Mouse (Mus musculus): ENCODE results near the gene Stx2. TPM values are rescaled to one million over a fixed set of nuclear protein-coding genes. Genes with fewer than 3 reads are reported as not detected.

Gene Stx2
- polyA plus RNA-seq, 1 experiment from 2014 or later = 25.7 TPM

- H3K9ac ChIP-seq = peak overlapping the region; percentile 74
- WGBS = 54% methylated on average over 14 of the region's 14 CpGs
- 0 out of 2 replicates have a peak, but pooled peaks have one; percentile 15 for ATAC-seq (ENCODE audit: low FRiP score)
- peaks cover 34% of the 10 kb centered on the region for H3K4me1 ChIP-seq
- H3K27ac ChIP-seq = 0 out of 2 replicates have a peak overlapping the region, but pooled peaks have one; percentile 70
- H3K27me3 ChIP-seq = no peaks in the 10 kb centered on the region; the same call in 1 of the 2 replicates
- H3K9me3 ChIP-seq = no peaks in the 10 kb centered on the region
- H3K4me2 ChIP-seq = peak overlapping the region; percentile 80
- H3K36me3 ChIP-seq (replicated peaks) = peaks cover 12% of the 10 kb centered on the region; the same call in 1 of the 2 replicates
- H3K4me3 ChIP-seq (replicated peaks) = peak overlapping the region; percentile 72
Observed at GRCm38 (mm10) chr5:129007105-129007957, 1.0 kb downstream of the Stx2 start.

- Histone ChIP-seq H3K27me3 (no peaks in the 10 kb centered on the region; the same call in 1 of the 2 replicates), H3K27ac (no peak overlapping the region), H3K9ac (no peak overlapping the region), H3K9me3 (no peaks in the 10 kb centered on the region), H3K4me3 (replicated peaks) (no peak overlapping the region), H3K36me3 (replicated peaks) (peaks cover 14% of the 10 kb centered on the region; the same call in 1 of the 2 replicates), H3K4me2 (peak overlapping the region; percentile 80; the same call in 1 of the 2 replicates), H3K4me1 (peaks cover 38% of the 10 kb centered on the region)
- WGBS = 81% methylated on average over 18 of the region's 18 CpGs
- ATAC-seq (ENCODE audit: low FRiP score) = no peak
Observed at GRCm38 (mm10) chr5:129006031-129006788, 2.2 kb downstream of the Stx2 start.

- H3K4me1 ChIP-seq = peaks cover 38% of the 10 kb centered on the region
- peaks cover 14% of the 10 kb centered on the region; the same call in 1 of the 2 replicates for H3K36me3 ChIP-seq (replicated peaks)
- H3K27me3 ChIP-seq = no peaks in the 10 kb centered on the region; the same call in 1 of the 2 replicates
- H3K9me3 ChIP-seq = no peaks in the 10 kb centered on the region
- H3K9ac ChIP-seq = no peak overlapping the region
- WGBS = 83% methylated on average over 3 of the region's 3 CpGs
- H3K27ac ChIP-seq = no peak overlapping the region
- ATAC-seq (ENCODE audit: low FRiP score) = no peak
- H3K4me3 ChIP-seq (replicated peaks) = no peak overlapping the region
- no peak overlapping the region for H3K4me2 ChIP-seq
Observed at GRCm38 (mm10) chr5:129005416-129005815, 3.0 kb downstream of the Stx2 start.

- H3K4me2 ChIP-seq = no peak overlapping the region
- no peak overlapping the region for H3K4me3 ChIP-seq (replicated peaks)
- no peaks in the 10 kb centered on the region; the same call in 1 of the 2 replicates for H3K27me3 ChIP-seq
- no peak overlapping the region for H3K9ac ChIP-seq
- H3K36me3 ChIP-seq (replicated peaks) = peaks cover 14% of the 10 kb centered on the region; the same call in 1 of the 2 replicates
- WGBS = 67% methylated on average over 14 of the region's 14 CpGs
- no peak overlapping the region for H3K27ac ChIP-seq
- ATAC-seq (ENCODE audit: low FRiP score) = no peak
- peaks cover 27% of the 10 kb centered on the region for H3K4me1 ChIP-seq
- no peaks in the 10 kb centered on the region for H3K9me3 ChIP-seq
Observed at GRCm38 (mm10) chr5:129002571-129003011, 5.8 kb downstream of the Stx2 start.

GRCm38 (mm10) chr5:129000706-129001468 lies 7.5 kb downstream of the Stx2 start:
- Histone ChIP-seq H3K27me3 (no peaks in the 10 kb centered on the region; the same call in 1 of the 2 replicates), H3K4me2 (no peak overlapping the region), H3K27ac (no peak overlapping the region), H3K9me3 (no peaks in the 10 kb centered on the region), H3K9ac (no peak overlapping the region), H3K4me1 (peaks cover 13% of the 10 kb centered on the region; the same call in 1 of the 2 replicates), H3K36me3 (replicated peaks) (peaks cover 21% of the 10 kb centered on the region), H3K4me3 (replicated peaks) (no peak overlapping the region)
- no peak for ATAC-seq (ENCODE audit: low FRiP score)
- WGBS = 37% methylated on average over 8 of the region's 8 CpGs

GRCm38 (mm10) chr5:128987141-128987954 lies 21.0 kb downstream of the Stx2 start:
- 72% methylated on average over 19 of the region's 19 CpGs for WGBS
- H3K27me3 ChIP-seq = no peaks in the 10 kb centered on the region
- no peak overlapping the region for H3K9ac ChIP-seq
- H3K4me3 ChIP-seq (replicated peaks) = no peak overlapping the region
- no peaks in the 10 kb centered on the region; the same call in 1 of the 2 replicates for H3K4me1 ChIP-seq
- ATAC-seq (ENCODE audit: low FRiP score) = peak; percentile 36; the same call in 1 of the 2 replicates
- 0 out of 2 replicates have a peak overlapping the region, but pooled peaks have one; percentile 25 for H3K27ac ChIP-seq
- H3K4me2 ChIP-seq = no peak overlapping the region
- H3K36me3 ChIP-seq (replicated peaks) = peaks cover 34% of the 10 kb centered on the region
- no peaks in the 10 kb centered on the region for H3K9me3 ChIP-seq

GRCm38 (mm10) chr5:128985946-128986345 lies 22.4 kb downstream of the Stx2 start:
- Histone ChIP-seq H3K27ac (no peak overlapping the region), H3K4me1 (no peaks in the 10 kb centered on the region; the same call in 1 of the 2 replicates), H3K9me3 (no peaks in the 10 kb centered on the region), H3K36me3 (replicated peaks) (peaks cover 20% of the 10 kb centered on the region), H3K27me3 (no peaks in the 10 kb centered on the region; the same call in 1 of the 2 replicates), H3K4me2 (no peak overlapping the region), H3K9ac (no peak overlapping the region), H3K4me3 (replicated peaks) (no peak overlapping the region)
- WGBS = 86% methylated on average over 13 of the region's 13 CpGs
- no peak for ATAC-seq (ENCODE audit: low FRiP score)

GRCm38 (mm10) chr5:128984536-128984935 lies 23.8 kb downstream of the Stx2 start:
- WGBS = 87% methylated on average over 6 of the region's 6 CpGs
- no peak overlapping the region for H3K4me2 ChIP-seq
- no peak overlapping the region for H3K9ac ChIP-seq
- H3K27me3 ChIP-seq = no peaks in the 10 kb centered on the region; the same call in 1 of the 2 replicates
- H3K4me3 ChIP-seq (replicated peaks) = no peak overlapping the region
- no peak overlapping the region for H3K27ac ChIP-seq
- no peak for ATAC-seq (ENCODE audit: low FRiP score)
- no peaks in the 10 kb centered on the region; the same call in 1 of the 2 replicates for H3K4me1 ChIP-seq
- no peaks in the 10 kb centered on the region for H3K9me3 ChIP-seq
- peaks cover 14% of the 10 kb centered on the region for H3K36me3 ChIP-seq (replicated peaks)

GRCm38 (mm10) chr5:128981607-128982006 lies 26.8 kb downstream of the Stx2 start:
- Histone ChIP-seq H3K36me3 (replicated peaks) (peaks cover 9% of the 10 kb centered on the region), H3K9ac (no peak overlapping the region), H3K4me2 (no peak overlapping the region), H3K27me3 (no peaks in the 10 kb centered on the region; the same call in 1 of the 2 replicates), H3K27ac (no peak overlapping the region), H3K9me3 (no peaks in the 10 kb centered on the region), H3K4me1 (no peaks in the 10 kb centered on the region), H3K4me3 (replicated peaks) (no peak overlapping the region)
- whole genome bisulfite sequencing = 31% methylated on average over 12 of the region's 12 CpGs
- peak; percentile 33; the same call in 1 of the 2 replicates for ATAC-seq (ENCODE audit: low FRiP score)

GRCm38 (mm10) chr5:128980857-128981256 lies 27.5 kb downstream of the Stx2 start:
- no peak for ATAC-seq (ENCODE audit: low FRiP score)
- H3K9me3 ChIP-seq = no peaks in the 10 kb centered on the region
- no peak overlapping the region for H3K27ac ChIP-seq
- peaks cover 4% of the 10 kb centered on the region; the same call in 1 of the 2 replicates for H3K4me1 ChIP-seq
- H3K27me3 ChIP-seq = no peaks in the 10 kb centered on the region; the same call in 1 of the 2 replicates
- no peak overlapping the region for H3K9ac ChIP-seq
- H3K4me3 ChIP-seq (replicated peaks) = no peak overlapping the region
- WGBS = 72% methylated on average over 7 of the region's 7 CpGs
- no peak overlapping the region for H3K4me2 ChIP-seq
- peaks cover 9% of the 10 kb centered on the region; the same call in 1 of the 2 replicates for H3K36me3 ChIP-seq (replicated peaks)

GRCm38 (mm10) chr5:128978957-128979356 lies 29.4 kb downstream of the Stx2 start:
- no peak overlapping the region for H3K4me3 ChIP-seq (replicated peaks)
- H3K27ac ChIP-seq = no peak overlapping the region
- H3K27me3 ChIP-seq = no peaks in the 10 kb centered on the region; the same call in 1 of the 2 replicates
- no peak overlapping the region for H3K9ac ChIP-seq
- WGBS = 98% methylated on average over 6 of the region's 7 CpGs
- H3K36me3 ChIP-seq (replicated peaks) = no peaks in the 10 kb centered on the region
- peaks cover 6% of the 10 kb centered on the region; the same call in 1 of the 2 replicates for H3K4me1 ChIP-seq
- no peak overlapping the region for H3K4me2 ChIP-seq
- no peak for ATAC-seq (ENCODE audit: low FRiP score)
- H3K9me3 ChIP-seq = no peaks in the 10 kb centered on the region

All from forebrain, embryonic 12.5 days (tissue).